Mouse (Mus musculus): ENCODE measurements at regions not wholly inside any gene's neighbourhood (a gene's known extent, or its start where the extent isn't known, plus 50 kb on each side); places are given as distances from the start of the nearest gene placed in this dataset.

- DNase-seq (ENCODE audit: low spot score in 2 of 2) = no peak
- intact Hi-C loops (cut with DNase I) = no loop called here
These were observed 58.8 kb upstream of the Fut8 start for GRCm38 (mm10) chr12:77179138-77179537.

- DNase-seq (ENCODE audit: low spot score in 2 of 2) = no peak
- intact Hi-C loops (cut with DNase I) = no loop called here
These were observed 59.9 kb upstream of the Fut8 start for GRCm38 (mm10) chr12:77177811-77178578.

GRCm38 (mm10) chr12:77177303-77177702 is 60.6 kb upstream of the Fut8 start:
- intact Hi-C loops (cut with DNase I) = no loop called here
- peak in 1 of 2 experiments; percentile 16 for DNase-seq (ENCODE audit: low spot score in 2 of 2)

- no peak for DNase-seq (ENCODE audit: low spot score in 2 of 2)
- intact Hi-C loops (cut with DNase I) = no loop called here
These were observed 63.9 kb upstream of the Fut8 start for GRCm38 (mm10) chr12:77174032-77174431.

- no peak for DNase-seq (ENCODE audit: low spot score in 2 of 2)
- intact Hi-C loops (cut with DNase I) = no loop called here
These were observed 65.4 kb upstream of the Fut8 start for GRCm38 (mm10) chr12:77172540-77172939.

GRCm38 (mm10) chr12:77170257-77170656 is 67.7 kb upstream of the Fut8 start:
- intact Hi-C loops (cut with DNase I) = no loop called here
- no peak for DNase-seq (ENCODE audit: low spot score in 2 of 2)

DNA sequence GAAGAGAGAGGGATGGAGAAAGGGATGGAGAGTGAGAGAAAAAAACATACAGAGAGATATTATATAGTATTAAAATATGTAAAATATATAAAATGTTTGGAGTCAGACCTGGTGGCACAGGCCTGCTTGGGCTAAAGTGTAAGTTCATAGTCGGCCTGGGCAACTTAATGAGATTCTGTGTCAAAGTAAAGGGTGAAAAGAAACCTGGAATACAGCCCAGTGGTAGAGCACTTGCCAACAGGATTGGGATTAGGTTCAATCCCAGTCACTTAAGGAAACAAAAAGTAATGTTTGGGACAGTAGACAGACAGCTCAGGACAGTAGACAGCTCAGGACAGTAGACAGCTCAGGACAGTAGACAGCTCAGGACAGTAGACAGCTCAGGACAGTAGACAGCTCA is 69.6 kb upstream of the Fut8 start:
- intact Hi-C loops (cut with DNase I) = no loop called here
- DNase-seq (ENCODE audit: low spot score in 2 of 2) = no peak

- intact Hi-C loops (cut with DNase I) = no loop called here
- DNase-seq (ENCODE audit: low spot score in 2 of 2) = no peak
These were observed 81.2 kb upstream of the Fut8 start for GRCm38 (mm10) chr12:77156698-77157097.

GRCm38 (mm10) chr12:77155626-77156025 is 82.3 kb upstream of the Fut8 start:
- DNase-seq (ENCODE audit: low spot score in 2 of 2) = no peak
- intact Hi-C loops (cut with DNase I) = no loop called here

DNA sequence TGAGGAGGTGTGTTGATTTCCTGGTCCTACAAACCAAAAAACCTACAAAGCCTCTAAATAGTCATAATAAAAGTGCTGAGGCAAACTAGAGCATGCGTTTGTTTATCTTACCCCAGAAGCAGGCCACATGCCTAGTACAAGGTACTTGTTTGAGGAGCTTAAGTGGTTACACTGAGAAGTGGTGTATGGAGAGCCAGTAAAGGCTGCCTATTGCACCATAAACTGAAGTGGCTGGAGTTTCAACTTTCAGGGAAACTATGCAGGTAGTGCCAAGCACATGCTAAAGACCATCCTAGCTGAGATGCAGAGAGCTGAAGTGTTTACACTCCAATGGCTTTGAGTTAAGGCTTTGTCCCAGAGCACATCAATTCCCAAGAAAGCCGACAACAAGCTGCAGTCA is 86.5 kb upstream of the Fut8 start:
- intact Hi-C loops (cut with DNase I) = no loop called here

GRCm38 (mm10) chr12:77149835-77150234 is 88.1 kb upstream of the Fut8 start:
- no peak for DNase-seq (ENCODE audit: low spot score in 2 of 2)
- intact Hi-C loops (cut with DNase I) = no loop called here

More for the DNA sequence above, 86.5 kb upstream of the Fut8 start:
- DNase-seq (ENCODE audit: low spot score in 2 of 2) = no peak

GRCm38 (mm10) chr12:77148146-77148545 is 89.8 kb upstream of the Fut8 start:
- intact Hi-C loops (cut with DNase I) = no loop called here
- no peak for DNase-seq (ENCODE audit: low spot score in 2 of 2)

DNA sequence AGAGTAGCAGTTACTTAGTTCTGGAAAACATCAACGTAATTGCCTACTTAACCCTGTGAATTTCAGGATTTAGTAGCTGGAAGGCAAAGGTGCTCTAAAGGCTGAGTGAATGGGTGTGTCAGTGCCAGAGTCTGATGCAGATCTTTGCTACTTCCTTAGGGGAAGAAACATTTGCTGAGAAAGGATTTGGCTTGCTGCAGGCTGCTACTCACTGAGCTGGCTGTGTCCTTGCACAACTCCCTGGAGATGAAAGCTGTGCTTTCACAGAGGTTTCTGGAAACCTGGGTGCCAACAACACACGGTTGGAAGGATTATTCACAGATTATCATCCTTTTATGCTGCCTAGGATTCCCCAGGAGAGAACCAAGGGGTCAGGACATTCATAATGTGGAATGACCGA is 94.0 kb upstream of the Fut8 start:
- no peak for DNase-seq (ENCODE audit: low spot score in 2 of 2)
- intact Hi-C loops (cut with DNase I) = no loop called here

DNA sequence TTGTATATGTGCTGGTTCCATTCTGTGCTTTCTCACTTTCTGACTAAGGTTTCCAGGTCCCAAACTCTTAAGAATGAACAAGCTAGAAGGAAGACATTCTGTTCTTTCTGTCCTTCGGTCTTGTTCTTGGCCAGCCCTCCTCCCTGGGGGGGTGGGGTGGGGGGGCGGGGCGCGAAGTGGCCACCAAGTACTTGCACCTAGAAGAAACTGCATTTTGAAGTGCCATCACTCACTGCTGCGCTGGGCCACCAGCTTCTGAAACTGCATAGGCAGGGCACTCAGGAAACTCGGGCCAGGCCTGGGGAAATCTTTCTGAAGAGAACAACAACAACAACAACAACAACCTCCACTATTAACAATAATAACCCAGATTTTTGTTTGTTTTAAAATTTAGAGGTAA is 94.4 kb upstream of the Fut8 start:
- DNase-seq (ENCODE audit: low spot score in 2 of 2) = no peak
- intact Hi-C loops (cut with DNase I) = no loop called here

DNA sequence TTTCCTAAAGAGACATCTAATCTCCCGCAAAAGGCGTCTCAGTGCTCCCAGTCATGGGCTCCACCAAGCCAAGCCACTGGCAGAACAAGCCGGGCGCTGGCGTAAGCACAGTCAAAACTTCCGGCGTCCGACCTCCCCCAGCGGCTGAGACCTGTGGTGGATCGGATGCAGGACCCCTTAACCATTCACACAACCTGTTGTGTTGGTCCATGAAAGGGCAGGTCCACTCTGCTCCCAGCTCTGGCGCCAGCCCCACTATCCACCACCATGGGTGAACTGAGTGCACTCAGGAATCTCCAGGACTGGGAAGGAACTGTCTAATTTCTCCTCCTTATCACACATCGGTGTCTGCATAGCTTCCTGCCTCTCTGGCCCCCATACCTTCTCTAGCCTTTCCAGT is 94.8 kb upstream of the Fut8 start:
- intact Hi-C loops (cut with DNase I) = no loop called here

DNA sequence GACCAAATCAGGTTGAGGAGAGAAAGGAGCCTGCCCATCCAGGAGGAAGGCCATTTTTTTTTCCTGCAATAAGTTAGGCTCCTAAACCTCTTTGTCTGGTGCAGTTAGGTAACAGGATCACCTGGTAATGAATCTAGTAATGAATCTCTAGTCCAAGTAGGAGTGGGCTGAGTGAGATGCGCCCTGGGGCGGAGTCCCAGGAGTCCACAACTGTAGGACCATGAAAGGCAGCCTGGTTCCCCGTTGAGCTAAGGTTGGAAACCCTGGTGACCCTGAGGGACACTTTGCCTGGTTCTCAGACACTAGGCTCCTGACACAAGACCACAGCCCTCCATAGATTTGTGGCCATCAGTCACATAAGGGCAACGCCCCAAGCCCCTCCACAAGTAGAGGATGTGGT is 95.7 kb upstream of the Fut8 start:
- DNase-seq (ENCODE audit: low spot score in 2 of 2) = no peak
- intact Hi-C loops (cut with DNase I) = no loop called here

More for the DNA sequence above, 94.8 kb upstream of the Fut8 start:
- DNase-seq (ENCODE audit: low spot score in 2 of 2) = no peak

- DNase-seq (ENCODE audit: low spot score in 2 of 2) = no peak
- intact Hi-C loops (cut with DNase I) = no loop called here
These were observed 96.4 kb upstream of the Fut8 start for GRCm38 (mm10) chr12:77141260-77142201.

- DNase-seq (ENCODE audit: low spot score in 2 of 2) = no peak
- intact Hi-C loops (cut with DNase I) = no loop called here
These were observed 97.3 kb upstream of the Fut8 start for GRCm38 (mm10) chr12:77140656-77141055.

- DNase-seq (ENCODE audit: low spot score in 2 of 2) = no peak
- intact Hi-C loops (cut with DNase I) = no loop called here
These were observed 97.8 kb upstream of the Fut8 start for GRCm38 (mm10) chr12:77140141-77140540.

GRCm38 (mm10) chr12:77139718-77140117 is 98.2 kb upstream of the Fut8 start:
- DNase-seq (ENCODE audit: low spot score in 2 of 2) = no peak
- intact Hi-C loops (cut with DNase I) = no loop called here
